Mouse (Mus musculus): ENCODE results near the gene 4931414P19Rik. TPM values are rescaled to one million over a fixed set of nuclear protein-coding genes. Genes with fewer than 3 reads are reported as not detected.

Gene 4931414P19Rik
- polyA plus RNA-seq, 1 experiment from 2014 or later: 7.8 TPM

- peak overlapping the region; percentile 86 for H3K4me2 ChIP-seq (ENCODE audit: low read depth, low read length)
- WGBS: 4% methylated on average over 21 of the region's 21 CpGs
- peaks cover 26% of the 10 kb centered on the region for H3K36me3 ChIP-seq (ENCODE audit: control insufficient read depth, insufficient read depth)
- ATAC-seq (replicated peaks; ENCODE audit: extremely low read depth, insufficient read depth, low FRiP score): no peak
- no peaks in the 10 kb centered on the region for H3K27me3 ChIP-seq (ENCODE audit: control insufficient read depth, insufficient read depth, low read length)
- no peaks in the 10 kb centered on the region for H3K9me3 ChIP-seq (replicated peaks; ENCODE audit: control insufficient read depth, low read length)
- H3K27ac ChIP-seq (ENCODE audit: low read length): peak overlapping the region; percentile 88
- peak overlapping the region; percentile 64 for H3K4me3 ChIP-seq (ENCODE audit: low read length)
- peak overlapping the region; percentile 84 for H3K9ac ChIP-seq (ENCODE audit: low read length)
- H3K4me1 ChIP-seq (ENCODE audit: control insufficient read depth, insufficient read depth, low read length): peaks cover 5% of the 10 kb centered on the region
These were observed 52.3 kb downstream of the 4931414P19Rik start for GRCm38 (mm10) chr14:54553454-54553974.

DNA sequence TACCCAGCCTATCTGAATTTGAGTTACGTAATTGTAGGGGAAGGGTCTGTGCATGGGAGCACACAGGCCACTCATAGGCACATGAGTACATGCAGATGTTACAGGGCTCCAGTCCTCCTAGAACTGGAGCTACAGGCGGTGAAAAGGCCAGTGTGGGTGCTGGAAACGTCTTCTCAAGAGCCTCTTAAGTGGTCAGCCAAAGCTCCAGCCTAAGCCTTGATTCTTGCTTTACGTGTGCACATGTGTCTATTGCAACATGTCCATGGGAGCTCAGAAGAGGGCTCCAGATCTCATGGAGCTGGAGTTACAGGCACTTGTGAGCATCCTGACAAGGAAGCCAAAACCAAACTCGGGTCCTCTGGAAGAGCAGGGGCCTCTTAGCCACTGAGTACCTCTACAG lies 61.1 kb downstream of the 4931414P19Rik start:
- Histone ChIP-seq H3K4me2 (ENCODE audit: low read depth, low read length) (no peak overlapping the region), H3K9ac (ENCODE audit: low read length) (no peak overlapping the region), H3K27me3 (ENCODE audit: control insufficient read depth, insufficient read depth, low read length) (no peaks in the 10 kb centered on the region), H3K4me1 (ENCODE audit: control insufficient read depth, insufficient read depth, low read length) (no peaks in the 10 kb centered on the region), H3K27ac (ENCODE audit: low read length) (no peak overlapping the region), H3K4me3 (ENCODE audit: low read length) (no peak overlapping the region), H3K36me3 (ENCODE audit: control insufficient read depth, insufficient read depth) (peaks cover 53% of the 10 kb centered on the region), H3K9me3 (replicated peaks; ENCODE audit: control insufficient read depth, low read length) (no peaks in the 10 kb centered on the region)
- WGBS: 82% methylated on average over 5 of the region's 5 CpGs
- no peak for ATAC-seq (replicated peaks; ENCODE audit: extremely low read depth, insufficient read depth, low FRiP score)

DNA sequence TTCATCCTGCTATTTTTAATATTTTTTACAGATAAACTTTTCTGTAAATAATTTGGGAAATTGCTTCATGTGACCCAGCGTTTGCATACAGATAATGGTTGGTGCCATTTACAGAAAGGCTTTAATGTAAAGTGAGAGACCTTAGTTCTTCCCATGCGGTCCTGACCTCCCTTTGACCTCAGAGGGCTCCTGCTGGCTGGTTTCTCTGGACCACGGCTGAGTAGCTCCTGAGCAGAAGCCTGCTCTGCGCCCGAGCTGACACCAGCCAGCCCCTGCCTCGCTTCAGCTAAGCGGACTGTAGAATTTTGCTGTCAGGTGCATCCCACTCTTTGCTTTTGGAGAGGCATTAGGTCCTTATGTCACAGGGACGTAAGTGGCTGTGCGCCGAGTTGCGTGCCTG lies 65.0 kb downstream of the 4931414P19Rik start:
- peaks cover 21% of the 10 kb centered on the region for H3K36me3 ChIP-seq (ENCODE audit: control insufficient read depth, insufficient read depth)
- ATAC-seq (replicated peaks; ENCODE audit: extremely low read depth, insufficient read depth, low FRiP score): no peak

DNA sequence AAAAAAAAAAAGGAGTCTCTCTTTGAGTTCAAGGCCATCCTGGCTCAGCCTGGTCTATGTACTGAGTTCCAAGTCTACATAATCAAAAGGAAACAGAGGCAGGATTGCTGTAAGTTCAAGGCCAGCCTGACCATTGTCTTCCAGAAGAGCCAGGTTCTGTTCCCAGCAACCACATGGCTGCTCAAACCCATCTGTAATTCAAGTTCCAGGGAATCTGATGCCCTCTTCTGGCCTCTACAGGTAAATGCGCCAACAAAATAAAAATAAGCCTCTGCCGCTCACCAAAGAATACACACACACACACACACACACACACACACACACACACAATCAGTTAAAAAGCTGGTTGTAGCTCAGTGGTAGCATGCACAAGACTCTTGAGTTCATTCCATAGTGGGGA lies 67.2 kb downstream of the 4931414P19Rik start:
- no peaks in the 10 kb centered on the region for H3K4me1 ChIP-seq (ENCODE audit: control insufficient read depth, insufficient read depth, low read length)
- no peak overlapping the region for H3K27ac ChIP-seq (ENCODE audit: low read length)
- H3K36me3 ChIP-seq (ENCODE audit: control insufficient read depth, insufficient read depth): peaks cover 11% of the 10 kb centered on the region
- no peak overlapping the region for H3K4me3 ChIP-seq (ENCODE audit: low read length)
- no peaks in the 10 kb centered on the region for H3K27me3 ChIP-seq (ENCODE audit: control insufficient read depth, insufficient read depth, low read length)
- H3K4me2 ChIP-seq (ENCODE audit: low read depth, low read length): no peak overlapping the region
- WGBS: 90% methylated on average over 2 of the region's 2 CpGs
- H3K9me3 ChIP-seq (replicated peaks; ENCODE audit: control insufficient read depth, low read length): no peaks in the 10 kb centered on the region
- no peak overlapping the region for H3K9ac ChIP-seq (ENCODE audit: low read length)
- no peak for ATAC-seq (replicated peaks; ENCODE audit: extremely low read depth, insufficient read depth, low FRiP score)

More for the DNA sequence above, 65.0 kb downstream of the 4931414P19Rik start:
- H3K27ac ChIP-seq (ENCODE audit: low read length): no peak overlapping the region
- H3K9me3 ChIP-seq (replicated peaks; ENCODE audit: control insufficient read depth, low read length): no peaks in the 10 kb centered on the region
- H3K4me2 ChIP-seq (ENCODE audit: low read depth, low read length): no peak overlapping the region
- H3K9ac ChIP-seq (ENCODE audit: low read length): no peak overlapping the region
- H3K27me3 ChIP-seq (ENCODE audit: control insufficient read depth, insufficient read depth, low read length): no peaks in the 10 kb centered on the region
- WGBS: 63% methylated on average over 11 of the region's 11 CpGs
- H3K4me3 ChIP-seq (ENCODE audit: low read length): no peak overlapping the region
- H3K4me1 ChIP-seq (ENCODE audit: control insufficient read depth, insufficient read depth, low read length): no peaks in the 10 kb centered on the region

MicroRNAs within 50 kb of the gene (microRNA counts, 519-probe panel; counts per million panel counts)
- microRNA mmu-miR-686: not detected

Small RNAs within 50 kb of the gene (microRNA-seq; reads per million reads assigned to microRNA genes)
- not detected for gene Mir686
- gene Mir6948: 0.59 reads per million

Other genes starting within 250 kb of the 4931414P19Rik start
- gene Oxa1l, start 245.2 kb downstream of the 4931414P19Rik start, polyA plus RNA-seq (2015; fragmentation: Nextera tagmentation; extraction: Ambion mirVana): 63.1 and 66.5 TPM in 2 replicates
- gene Slc7a7, start 188.2 kb downstream of the 4931414P19Rik start, polyA plus RNA-seq (2015; fragmentation: Nextera tagmentation; extraction: Ambion mirVana): 8.6 and 12.3 TPM in 2 replicates
- gene Mrpl52, start 179.1 kb downstream of the 4931414P19Rik start, polyA plus RNA-seq (2015; fragmentation: Nextera tagmentation; extraction: Ambion mirVana): 191 and 212 TPM in 2 replicates
- 89.5 and 99.5 TPM in 2 replicates for gene Mmp14, start 174.4 kb downstream of the 4931414P19Rik start, polyA plus RNA-seq (2015; fragmentation: Nextera tagmentation; extraction: Ambion mirVana)
- gene Lrp10, start 141.9 kb downstream of the 4931414P19Rik start, polyA plus RNA-seq (2015; fragmentation: Nextera tagmentation; extraction: Ambion mirVana): 45.8 and 52.0 TPM in 2 replicates
- gene Rem2, start 129.9 kb downstream of the 4931414P19Rik start, polyA plus RNA-seq (2015; fragmentation: Nextera tagmentation; extraction: Ambion mirVana): 0.59 and 2.2 TPM in 2 replicates
- gene Prmt5, start 88.5 kb downstream of the 4931414P19Rik start, polyA plus RNA-seq (2015; fragmentation: Nextera tagmentation; extraction: Ambion mirVana): 55.3 and 57.8 TPM in 2 replicates
- 39.7 and 47.0 TPM in 2 replicates for gene Haus4, start 51.4 kb downstream of the 4931414P19Rik start, polyA plus RNA-seq (2015; fragmentation: Nextera tagmentation; extraction: Ambion mirVana)
- gene Ajuba, start 28.4 kb downstream of the 4931414P19Rik start, polyA plus RNA-seq (2015; fragmentation: Nextera tagmentation; extraction: Ambion mirVana): 24.9 and 25.5 TPM in 2 replicates
- gene Psmb5, start 12.0 kb upstream of the 4931414P19Rik start, polyA plus RNA-seq (2015; fragmentation: Nextera tagmentation; extraction: Ambion mirVana): 358 and 367 TPM in 2 replicates
- 9.5 and 22.3 TPM in 2 replicates for gene Psmb11, start 15.4 kb upstream of the 4931414P19Rik start, polyA plus RNA-seq (2015; fragmentation: Nextera tagmentation; extraction: Ambion mirVana)
- gene Gm17606, start 35.0 kb upstream of the 4931414P19Rik start, polyA plus RNA-seq (2015; fragmentation: Nextera tagmentation; extraction: Ambion mirVana): not detected in 2 replicates
- gene Cdh24, start 35.4 kb upstream of the 4931414P19Rik start, polyA plus RNA-seq (2015; fragmentation: Nextera tagmentation; extraction: Ambion mirVana): 1.4 and 1.9 TPM in 2 replicates
- 42.8 and 49.8 TPM in 2 replicates for gene 1700123O20Rik, start 80.2 kb upstream of the 4931414P19Rik start, polyA plus RNA-seq (2015; fragmentation: Nextera tagmentation; extraction: Ambion mirVana)
- gene Acin1, start 80.9 kb upstream of the 4931414P19Rik start, polyA plus RNA-seq (2015; fragmentation: Nextera tagmentation; extraction: Ambion mirVana): 69.1 and 73.5 TPM in 2 replicates
- 0.17 and 0.18 TPM in 2 replicates for gene Gm29776, start 92.8 kb upstream of the 4931414P19Rik start, polyA plus RNA-seq (2015; fragmentation: Nextera tagmentation; extraction: Ambion mirVana)
- not detected in 2 replicates for gene Cebpe, start 106.2 kb upstream of the 4931414P19Rik start, polyA plus RNA-seq (2015; fragmentation: Nextera tagmentation; extraction: Ambion mirVana)
- 3.2 and 4.0 TPM in 2 replicates for gene Slc7a8, start 176.0 kb upstream of the 4931414P19Rik start, polyA plus RNA-seq (2015; fragmentation: Nextera tagmentation; extraction: Ambion mirVana)
- gene Rnf212b, start 208.1 kb upstream of the 4931414P19Rik start, polyA plus RNA-seq (2015; fragmentation: Nextera tagmentation; extraction: Ambion mirVana): not detected in 2 replicates

Measured in heart, embryonic 16.5 days (tissue).